Mouse (Mus musculus): ENCODE results near the gene Gm14327.
"Not testable (repeated sequence)": the region's sequence is repeated elsewhere in the genome, so short reads cannot be mapped to it uniquely, and the experiment has no call there.

Gm14327 gene

DNA sequence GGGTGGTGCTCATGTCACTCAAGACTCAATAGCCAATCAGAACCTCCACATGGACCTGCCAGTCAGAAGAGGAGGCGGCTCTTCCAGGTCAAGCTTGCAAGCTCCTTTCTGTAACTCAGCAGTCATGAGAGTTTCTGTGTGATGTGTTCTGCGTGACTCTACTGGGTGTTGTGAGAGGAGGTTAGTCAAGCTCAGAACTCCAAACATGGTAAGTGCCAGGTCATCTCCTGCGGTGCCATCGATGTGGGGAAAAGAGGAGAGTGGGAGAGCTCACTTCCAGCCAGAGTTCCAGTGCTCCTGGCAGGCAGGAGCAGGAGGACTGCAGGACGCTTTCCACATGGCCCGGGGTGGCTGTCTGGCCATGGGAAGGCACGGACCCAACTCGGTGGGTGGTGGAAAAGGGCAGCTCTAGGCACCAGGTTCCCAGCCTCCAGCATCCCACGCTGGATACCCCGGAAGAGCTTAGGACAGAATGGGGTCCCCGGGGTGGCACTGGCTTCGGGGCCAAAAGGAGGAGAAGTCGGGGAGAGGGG lies at the start of gene Gm14327:
Gene Gm14327 (plus strand): TSS at position 51 of the 533 bp plus-strand sequence.
- not testable (repeated sequence) for DNase-seq (ENCODE audit: low read depth, low spot score)

DNA sequence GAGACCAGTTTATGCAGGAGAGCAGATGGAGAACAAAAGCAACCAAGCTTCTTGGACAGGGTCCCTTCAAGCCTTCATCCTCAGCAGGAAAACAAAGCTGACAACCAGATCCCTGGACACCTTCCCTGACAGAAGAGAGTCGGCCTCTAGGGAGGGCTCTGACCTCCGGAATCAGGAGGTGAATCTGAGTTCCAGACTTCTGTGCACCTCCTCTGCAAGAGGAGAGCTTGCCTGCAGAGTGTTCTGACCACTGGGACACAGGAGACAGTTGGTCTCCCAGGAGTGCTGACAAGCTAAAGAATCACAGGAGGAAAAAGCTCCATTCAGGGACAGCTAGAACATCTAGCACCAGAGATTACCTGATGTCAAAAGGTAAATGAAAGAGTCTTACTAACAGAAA lies 34.6 kb upstream of the Gm14327 start:
- DNase-seq (ENCODE audit: low read depth, low spot score): not testable (repeated sequence)

- not testable (repeated sequence) for DNase-seq (ENCODE audit: low read depth, low spot score)
These were observed 9.2 kb upstream of the Gm14327 start for GRCm38 (mm10) chr2:177887743-177888142.

GRCm38 (mm10) chr2:177898171-177898570 lies 1.3 kb downstream of the Gm14327 start:
- not testable (repeated sequence) for DNase-seq (ENCODE audit: low read depth, low spot score)

GRCm38 (mm10) chr2:177903276-177903675 lies 6.4 kb downstream of the Gm14327 start:
- DNase-seq (ENCODE audit: low read depth, low spot score): not testable (repeated sequence)

DNA sequence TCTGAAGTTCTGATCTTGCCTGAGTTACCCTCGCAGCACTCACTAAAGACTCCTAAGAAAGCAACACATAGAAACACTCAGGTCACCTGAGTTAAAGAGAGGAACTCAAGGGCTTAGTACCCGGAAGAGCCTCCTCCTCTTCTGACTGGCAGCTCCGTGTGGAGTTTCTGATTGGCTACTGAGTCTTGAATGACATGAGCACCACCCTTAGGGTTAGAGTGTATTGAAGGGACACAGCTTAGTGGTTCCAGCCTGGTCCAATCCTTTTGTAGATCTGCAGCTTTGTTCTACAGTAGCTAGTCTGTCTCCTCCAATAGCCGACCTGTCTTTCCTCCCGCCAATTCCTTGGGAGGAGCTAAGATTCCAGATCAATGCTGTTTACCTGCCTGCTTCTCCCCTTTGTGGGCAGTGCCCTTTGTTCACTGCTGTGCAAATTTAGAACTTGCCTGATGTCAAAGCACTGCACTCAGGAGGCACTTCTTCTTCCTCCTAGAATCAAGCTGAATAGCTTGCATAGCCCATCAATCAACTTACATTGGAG lies 28.7 kb downstream of the Gm14327 start, which contains the start of gene Zfp972:
Gene Zfp972 (minus strand): TSS at position 51 of the 541 bp plus-strand sequence.
- peak; percentile 71 for DNase-seq (ENCODE audit: low read depth, low spot score)

Measured in ES-CJ7 (cell line).